ENCODE assay signal across 19 mouse cellular contexts in the genomic region with DNA sequence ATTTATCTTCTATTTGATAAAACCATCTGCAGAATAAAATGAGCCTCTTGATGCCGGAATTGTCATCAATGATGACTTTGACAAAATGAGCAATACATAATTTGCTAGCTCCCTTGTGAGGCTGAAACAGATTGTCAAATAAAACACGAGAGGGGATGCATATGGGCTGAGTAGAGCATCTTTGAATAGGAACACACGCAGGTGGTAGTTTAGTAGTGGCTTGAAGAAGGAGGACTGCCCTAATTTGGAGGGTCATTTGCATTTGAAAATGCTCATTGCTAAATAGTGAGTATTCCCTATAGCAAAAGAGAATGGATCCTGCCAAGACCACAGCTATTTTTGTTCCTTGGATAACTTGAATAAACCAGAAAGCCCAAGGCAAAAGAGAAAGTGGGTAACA.
"Had no signal": no experiment of that assay in that cellular context is flagged by ENCODE, and none has a peak within 500 bp of the region (broad histone marks: within the 10 kb centered on the region; RNA-seq: fewer than 3 reads in every experiment).

No protein-coding gene starts in this region.

- H3K36me3 ChIP-seq: midbrain, embryonic 10.5 days; midbrain, embryonic 12.5 days; neural tube, embryonic 12.5 days; neural tube, embryonic 15.5 days had no signal

- H3K27ac ChIP-seq: midbrain, embryonic 10.5 days; midbrain, embryonic 12.5 days; neural tube, embryonic 12.5 days; neural tube, embryonic 15.5 days had no signal

- H3K9ac ChIP-seq: lung, embryonic 14.5 days; midbrain, embryonic 12.5 days; neural tube, embryonic 12.5 days; neural tube, embryonic 15.5 days had no signal

- H3K4me1 ChIP-seq: midbrain, embryonic 10.5 days; midbrain, embryonic 12.5 days; neural tube, embryonic 12.5 days; neural tube, embryonic 15.5 days had no signal

- H3K27me3 ChIP-seq: midbrain, embryonic 12.5 days; neural tube, embryonic 12.5 days; neural tube, embryonic 15.5 days had no signal

- DNase-seq: lung, adult 18-20 months; lung, embryonic 14.5 days; lung, postnatal 10 days; lung, postnatal 4 days; midbrain, embryonic 14.5 days; retina, postnatal 1 day; right cerebral cortex, adult 18-20 months; right cerebral cortex, postnatal 25 days; right cerebral cortex, postnatal 4 days; spleen, adult 18-20 months; thymus, adult 2 months; thymus, postnatal 25 days; thymus, postnatal 4 days had no signal

- H3K9me3 ChIP-seq: midbrain, embryonic 10.5 days; midbrain, embryonic 12.5 days; neural tube, embryonic 12.5 days; neural tube, embryonic 15.5 days had no signal

- H3K4me3 ChIP-seq: midbrain, embryonic 10.5 days; midbrain, embryonic 12.5 days; myocyte; neural tube, embryonic 12.5 days; neural tube, embryonic 15.5 days had no signal

- ATAC-seq: midbrain, embryonic 16.5 days had no signal

- H3K4me2 ChIP-seq: lung, embryonic 14.5 days; midbrain, embryonic 12.5 days; neural tube, embryonic 12.5 days; neural tube, embryonic 15.5 days had no signal
